Mouse (Mus musculus): Measurements from ENCODE around the gene Fkbp10. TPM values are rescaled to one million over a fixed set of nuclear protein-coding genes. Genes with fewer than 3 reads are reported as not detected.

The Fkbp10 gene
- polyA plus RNA-seq, 1 experiment from 2014 or later, result 106 TPM

- no peak overlapping the region for H3K27ac ChIP-seq (ENCODE audit: low read length)
- no peak overlapping the region for H3K9ac ChIP-seq (replicated peaks; ENCODE audit: low read depth, low read length)
- peaks cover 17% of the 10 kb centered on the region for H3K36me3 ChIP-seq (ENCODE audit: control insufficient read depth, insufficient read depth, low read length)
- 35% methylated on average over 5 of the region's 5 CpGs for WGBS
- H3K4me2 ChIP-seq (replicated peaks; ENCODE audit: low read depth, low read length), result peak overlapping the region; percentile 25; the same call in 1 of the 2 replicates
- peak; percentile 26; the same call in 1 of the 2 replicates for ATAC-seq (ENCODE audit: insufficient number of reproducible peaks, insufficient read depth, low FRiP score, low read depth)
- H3K4me1 ChIP-seq (ENCODE audit: control insufficient read depth, insufficient read depth, low read length), result peaks cover 17% of the 10 kb centered on the region
- H3K4me3 ChIP-seq (ENCODE audit: low read depth, low read length), result peak overlapping the region; percentile 93; the same call in 1 of the 2 replicates
- no peaks in the 10 kb centered on the region for H3K9me3 ChIP-seq (ENCODE audit: control insufficient read depth, low read depth, low read length)
- H3K27me3 ChIP-seq (ENCODE audit: control insufficient read depth, insufficient read depth, low read length), result no peaks in the 10 kb centered on the region
Measured at GRCm38 (mm10) chr11:100472935-100473295, 57.4 kb downstream of the Fkbp10 start.

Small RNA genes within 50 kb of the gene (microRNA-seq; reads per million reads assigned to microRNA genes)
- not detected for gene Gm27374

Other genes with a start within 250 kb of the Fkbp10 start
- not detected in 2 replicates for gene Krt9, start 222.5 kb upstream of the Fkbp10 start, polyA plus RNA-seq (2014; fragmentation: Nextera tagmentation; extraction: Ambion mirVana)
- 4.8 and 5.0 TPM in 2 replicates for gene Krt14, start 208.1 kb upstream of the Fkbp10 start, polyA plus RNA-seq (2014; fragmentation: Nextera tagmentation; extraction: Ambion mirVana)
- 0.22 and 0.38 TPM in 2 replicates for gene Krt16, start 166.8 kb upstream of the Fkbp10 start, polyA plus RNA-seq (2014; fragmentation: Nextera tagmentation; extraction: Ambion mirVana)
- 26.7 and 30.7 TPM in 2 replicates for gene Krt17, start 154.7 kb upstream of the Fkbp10 start, polyA plus RNA-seq (2014; fragmentation: Nextera tagmentation; extraction: Ambion mirVana)
- gene Krt42, start 145.8 kb upstream of the Fkbp10 start, polyA plus RNA-seq (2014; fragmentation: Nextera tagmentation; extraction: Ambion mirVana), result not detected in 2 replicates
- 2,030 and 2,105 TPM in 2 replicates for gene Eif1, start 95.8 kb upstream of the Fkbp10 start, polyA plus RNA-seq (2014; fragmentation: Nextera tagmentation; extraction: Ambion mirVana)
- gene Gast, start 81.3 kb upstream of the Fkbp10 start, polyA plus RNA-seq (2014; fragmentation: Nextera tagmentation; extraction: Ambion mirVana), result 6.9 and 13.2 TPM in 2 replicates
- 10.8 and 12.3 TPM in 2 replicates for gene Hap1, start 59.6 kb upstream of the Fkbp10 start, polyA plus RNA-seq (2014; fragmentation: Nextera tagmentation; extraction: Ambion mirVana)
- gene Jup, start 17.9 kb upstream of the Fkbp10 start, polyA plus RNA-seq (2014; fragmentation: Nextera tagmentation; extraction: Ambion mirVana), result 131 and 139 TPM in 2 replicates
- gene P3h4, start 861 bp upstream of the Fkbp10 start, polyA plus RNA-seq (2014; fragmentation: Nextera tagmentation; extraction: Ambion mirVana), result 68.0 and 68.9 TPM in 2 replicates
- gene Nt5c3b, start 26.1 kb downstream of the Fkbp10 start, polyA plus RNA-seq (2014; fragmentation: Nextera tagmentation; extraction: Ambion mirVana), result 121 and 126 TPM in 2 replicates
- gene Klhl10, start 26.2 kb downstream of the Fkbp10 start, polyA plus RNA-seq (2014; fragmentation: Nextera tagmentation; extraction: Ambion mirVana), result 0.52 and 0.64 TPM in 2 replicates
- 11.2 and 12.3 TPM in 2 replicates for gene Klhl11, start 57.0 kb downstream of the Fkbp10 start, polyA plus RNA-seq (2014; fragmentation: Nextera tagmentation; extraction: Ambion mirVana)
- gene Acly, start 112.3 kb downstream of the Fkbp10 start, polyA plus RNA-seq (2014; fragmentation: Nextera tagmentation; extraction: Ambion mirVana), result 161 and 175 TPM in 2 replicates
- 0.35 and 1.1 TPM in 2 replicates for gene Ttc25, start 129.9 kb downstream of the Fkbp10 start, polyA plus RNA-seq (2014; fragmentation: Nextera tagmentation; extraction: Ambion mirVana)
- 35.9 TPM in 2 replicates for gene Cnp, start 159.2 kb downstream of the Fkbp10 start, polyA plus RNA-seq (2014; fragmentation: Nextera tagmentation; extraction: Ambion mirVana)
- gene Nkiras2, start 203.5 kb downstream of the Fkbp10 start, polyA plus RNA-seq (2014; fragmentation: Nextera tagmentation; extraction: Ambion mirVana), result 62.8 and 63.1 TPM in 2 replicates
- gene Dnajc7, start 204.5 kb downstream of the Fkbp10 start, polyA plus RNA-seq (2014; fragmentation: Nextera tagmentation; extraction: Ambion mirVana), result 84.0 and 95.4 TPM in 2 replicates